Mouse (Mus musculus) monocyte, adult 5-6 weeks (primary cell): ENCODE results near the gene Iqcn. TPM values are rescaled to one million over a fixed set of nuclear protein-coding genes. Genes with fewer than 3 reads are reported as not detected.

Experiments
- ATAC-seq: fragments of 153-309, 156-312 bp; replicated peaks from 2 replicates; pipeline ENCODE4 v1.8.0; 2017; ENCODE audit warnings: mild to moderate bottlenecking; ENCODE audit not compliant: low TSS enrichment, insufficient number of reproducible peaks, severe bottlenecking, poor library complexity, low FRiP score
- total RNA-seq: library from RNA; stranded (forward); fragments of 200-1000, 200-491, 200-594 nt; gene quantifications from 3 replicates; pipeline ENCODE4 v1.2.3, GENCODE M21; 2017

Gene Iqcn
- total RNA-seq, 1 experiment from 2014 or later, result 0.67 TPM

DNA sequence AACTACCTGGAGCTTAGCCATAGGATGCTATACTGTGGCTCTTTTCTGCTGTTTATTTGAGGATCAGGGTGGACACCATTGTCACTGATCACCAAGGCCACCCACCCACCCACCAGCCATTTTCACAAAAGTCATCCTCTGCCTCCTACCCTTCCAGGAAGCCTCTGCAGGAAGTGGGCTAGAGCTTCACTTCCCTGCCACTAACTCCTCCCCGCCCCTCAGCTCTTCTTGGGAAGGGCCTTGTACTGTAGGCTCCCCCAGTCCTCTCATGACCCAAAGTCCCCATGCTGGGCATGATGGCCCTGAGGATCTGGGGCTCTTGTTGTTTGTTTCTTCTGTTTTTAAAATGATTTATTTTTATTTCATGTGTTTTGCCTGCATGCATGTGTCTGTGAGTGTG, 27.9 kb upstream of the Iqcn start:
- no peak for ATAC-seq

DNA sequence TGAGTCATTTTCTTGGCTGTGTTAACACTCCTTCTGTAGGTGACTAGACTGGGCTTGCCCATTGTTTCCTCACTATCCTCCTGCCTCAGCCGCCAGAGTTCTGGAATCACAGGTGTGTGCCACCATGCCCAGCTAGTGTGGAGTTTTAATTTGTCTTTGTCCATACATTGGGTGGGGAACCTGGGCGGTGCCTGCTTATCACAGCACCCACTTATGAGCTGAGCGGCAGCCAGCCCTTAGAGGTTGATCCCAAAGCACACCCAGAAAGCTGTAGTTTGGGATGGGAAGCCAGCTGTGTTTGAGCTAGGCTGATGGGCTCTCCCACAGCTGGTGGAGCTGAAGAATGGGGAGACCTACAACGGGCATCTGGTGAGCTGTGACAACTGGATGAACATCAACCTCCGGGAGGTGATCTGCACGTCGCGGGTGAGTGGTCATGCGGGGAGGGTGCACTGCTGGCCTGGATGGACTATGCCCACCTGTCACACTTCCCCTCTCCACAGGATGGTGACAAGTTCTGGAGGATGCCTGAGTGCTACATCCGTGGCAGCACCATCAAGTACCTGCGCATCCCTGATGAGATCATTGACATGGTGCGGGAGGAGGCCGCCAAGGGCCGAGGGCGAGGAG, 25.7 kb upstream of the Iqcn start:
- ATAC-seq, result no peak

DNA sequence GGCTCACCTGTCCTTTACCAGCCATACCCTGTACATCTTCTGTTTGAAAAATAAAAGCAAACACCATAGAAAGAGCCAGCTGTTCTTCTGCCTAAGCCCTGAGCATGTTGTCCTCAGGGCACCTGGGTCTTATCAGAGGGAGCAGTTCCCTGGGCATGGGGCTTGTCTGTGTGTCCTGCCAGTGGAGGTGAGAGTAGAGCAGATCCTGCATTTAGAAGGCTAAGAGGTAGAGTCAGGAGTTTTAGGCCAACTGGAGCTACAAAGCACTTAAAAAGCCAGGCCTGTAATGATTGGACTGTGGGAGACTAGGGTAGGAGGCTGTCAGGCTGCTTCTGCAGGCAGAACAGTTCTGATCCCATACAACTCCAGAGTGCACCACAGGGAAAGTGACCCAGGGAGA, 24.6 kb upstream of the Iqcn start:
- no peak for ATAC-seq

DNA sequence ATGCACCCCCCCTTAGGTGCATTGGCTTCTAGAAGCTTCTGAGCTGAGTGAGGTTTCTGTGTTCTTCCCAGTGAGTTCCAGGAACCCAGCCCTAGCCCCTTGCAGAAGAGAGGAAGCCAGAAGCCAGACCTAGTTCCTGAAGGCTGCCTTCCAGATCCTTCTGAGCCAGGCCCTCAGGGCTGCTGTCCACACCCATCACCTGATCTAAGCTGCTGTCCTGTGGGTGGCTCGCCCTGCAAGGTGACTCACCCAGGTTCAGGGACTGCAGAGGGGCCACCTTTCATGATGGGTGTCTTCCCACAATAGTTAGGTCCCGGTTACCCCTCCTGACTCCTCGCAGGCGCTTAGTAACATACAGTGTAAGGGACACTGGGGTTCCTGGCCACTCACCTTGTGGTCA, 23.9 kb upstream of the Iqcn start:
- ATAC-seq, result no peak

DNA sequence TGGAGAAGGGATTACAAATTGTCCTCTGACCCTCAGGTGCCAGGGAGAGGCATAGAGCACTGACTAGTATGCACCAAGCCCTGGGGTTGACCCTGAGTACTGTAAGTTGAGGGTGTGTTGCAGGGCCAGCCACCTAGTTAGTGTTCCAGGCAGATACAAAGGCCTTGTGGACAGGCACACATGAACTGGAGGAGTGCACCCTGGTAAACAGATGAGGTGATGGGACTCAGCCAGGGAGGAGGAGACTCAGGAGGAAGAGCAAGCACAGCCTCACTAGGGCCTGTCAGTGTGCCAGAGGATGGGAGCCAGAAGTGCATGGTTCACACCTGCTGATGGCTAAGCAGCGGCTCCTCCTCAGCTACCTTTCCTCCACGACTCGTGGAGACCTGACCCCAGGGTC, 23.2 kb upstream of the Iqcn start:
- ATAC-seq, result no peak

DNA sequence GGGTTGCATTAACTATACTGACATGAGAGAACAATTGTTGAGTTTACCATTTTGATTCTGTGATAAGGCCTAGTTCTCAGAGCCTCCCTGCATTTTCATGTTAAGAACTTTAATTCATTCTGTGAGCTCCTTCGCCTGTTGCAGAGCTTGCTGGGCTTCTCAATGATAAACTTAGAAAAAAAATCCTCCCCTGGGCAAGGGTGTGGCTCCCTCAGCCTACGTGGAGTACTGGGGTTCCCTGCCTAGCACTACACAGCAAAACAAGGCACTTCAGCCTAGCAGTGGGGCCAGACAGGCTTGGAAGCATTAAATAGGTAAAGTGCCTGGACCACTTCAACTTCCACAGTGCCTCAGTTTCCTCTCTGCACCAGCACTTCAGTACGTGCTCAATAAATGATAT, 21.8 kb upstream of the Iqcn start:
- ATAC-seq, result no peak

DNA sequence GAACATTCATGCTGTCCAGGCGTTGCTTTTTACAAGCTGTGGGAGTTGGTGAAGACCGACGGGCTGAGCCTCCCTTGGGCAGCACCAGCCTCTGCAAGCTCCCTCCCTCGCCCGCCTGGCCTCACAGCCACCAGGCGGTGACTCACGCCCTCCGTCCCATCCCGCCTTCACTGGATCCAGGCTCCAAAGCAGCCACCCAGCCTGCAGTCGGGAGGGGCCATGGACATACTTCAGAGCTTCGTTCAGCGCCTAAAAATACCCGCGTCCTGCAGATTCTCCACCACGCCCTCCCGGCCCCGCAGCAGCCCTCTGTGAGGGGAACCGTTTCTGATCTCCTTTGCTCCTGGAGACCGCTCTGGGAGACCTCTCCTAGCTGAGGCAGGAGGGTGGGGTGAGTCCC, 21.1 kb upstream of the Iqcn start:
- no peak for ATAC-seq

DNA sequence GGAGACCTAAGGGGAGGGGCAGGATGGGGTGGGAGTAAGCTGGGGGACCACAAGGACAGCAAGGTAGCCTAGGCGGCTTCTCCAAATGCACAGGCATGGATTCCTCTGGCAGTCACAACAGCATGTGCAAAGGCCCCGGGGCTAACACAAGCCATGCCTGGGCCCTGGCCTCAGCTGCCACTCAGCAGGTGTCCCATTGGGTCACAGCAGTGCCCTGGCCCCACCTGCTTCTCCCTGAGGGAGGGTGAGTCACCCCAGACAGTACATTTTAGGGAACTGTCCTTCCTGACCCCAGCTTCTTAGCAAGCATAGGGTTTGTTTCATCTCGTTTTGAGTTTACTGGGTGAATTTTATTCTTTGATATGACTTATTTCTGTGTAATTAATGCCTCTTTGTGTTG, 20.6 kb upstream of the Iqcn start:
- 0 out of 2 replicates have a peak, but pooled peaks have one; percentile 11 for ATAC-seq

DNA sequence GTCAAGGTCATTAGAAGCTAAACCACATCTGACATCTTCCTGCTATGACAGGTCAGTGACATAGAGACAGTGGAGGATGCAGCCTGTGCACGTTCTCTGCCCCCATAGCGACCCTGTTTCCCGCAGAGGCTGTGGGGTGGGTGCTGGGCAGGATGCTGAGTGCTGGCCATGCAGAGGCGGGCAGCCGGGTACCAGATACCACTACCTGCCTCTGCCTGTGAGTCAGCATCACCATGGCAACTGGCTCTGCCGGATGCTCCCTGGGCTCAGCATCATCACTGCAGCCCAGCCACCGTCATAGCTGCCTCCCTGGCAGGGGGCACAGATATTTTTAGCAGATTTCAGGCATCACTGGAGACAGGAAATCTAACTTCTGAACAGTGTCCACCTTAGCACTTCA, 19.0 kb upstream of the Iqcn start:
- no peak for ATAC-seq

DNA sequence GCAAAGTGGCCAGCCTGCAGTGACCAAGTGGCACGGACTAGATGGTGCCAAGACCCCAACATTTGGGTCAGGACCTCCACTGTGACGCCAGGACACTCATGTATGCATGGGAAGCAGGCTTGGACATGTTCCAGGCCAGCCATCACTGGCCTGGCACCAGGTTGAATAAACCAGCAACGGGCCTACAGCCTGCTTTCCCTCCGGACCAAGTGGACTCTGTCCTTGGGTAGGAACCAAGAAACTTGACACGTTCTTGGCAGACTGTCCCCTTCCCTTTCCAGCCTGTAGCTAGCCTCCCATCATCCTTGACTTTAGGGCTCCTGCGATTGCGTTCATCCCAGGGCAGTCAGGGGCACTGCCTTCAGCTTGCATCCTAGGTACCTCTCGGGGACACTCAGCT, 15.7 kb upstream of the Iqcn start:
- no peak for ATAC-seq

DNA sequence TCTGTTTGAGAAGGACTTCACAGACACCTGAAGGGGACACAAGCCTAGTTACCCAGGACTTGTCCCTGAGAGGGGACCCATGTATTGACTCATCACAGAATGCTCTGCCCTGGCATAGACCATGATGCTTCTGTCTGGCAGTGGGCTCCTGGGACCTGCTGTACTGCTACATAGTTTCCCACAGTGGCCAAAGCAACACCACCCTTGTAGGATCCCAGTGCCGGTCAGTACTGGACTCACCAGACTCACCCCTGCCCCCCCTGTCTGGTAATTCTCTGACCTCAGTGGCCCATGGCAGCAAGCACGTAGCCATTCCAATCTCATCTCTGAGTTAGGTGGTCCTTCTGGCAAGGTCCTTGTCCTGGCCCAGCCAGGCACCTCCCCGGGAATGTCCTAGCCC, 15.1 kb upstream of the Iqcn start:
- no peak for ATAC-seq

DNA sequence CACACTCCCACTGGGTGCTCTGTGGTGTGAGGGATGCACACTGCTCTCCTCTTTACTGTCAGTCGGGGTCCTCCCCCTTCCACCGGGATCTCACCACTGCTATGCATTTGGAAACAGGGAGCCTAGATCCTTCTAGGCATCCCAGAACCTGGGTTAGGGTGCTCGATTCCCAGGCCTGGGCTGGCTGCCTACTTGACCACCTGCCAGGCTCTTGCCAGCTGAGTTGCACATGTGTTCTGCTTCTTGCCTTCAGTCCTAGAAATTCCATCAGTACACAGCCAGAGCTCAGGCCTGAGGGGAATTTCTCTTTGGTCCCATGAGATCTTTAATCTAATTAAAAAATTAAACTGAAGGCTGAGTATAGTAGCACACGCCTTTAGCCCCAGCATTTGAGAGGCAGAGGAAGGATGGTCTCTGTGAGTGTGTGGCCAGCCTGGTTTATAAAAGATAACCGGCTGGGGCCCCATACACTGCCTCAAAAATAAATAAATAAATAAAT, 13.3 kb upstream of the Iqcn start:
- no peak for ATAC-seq

DNA sequence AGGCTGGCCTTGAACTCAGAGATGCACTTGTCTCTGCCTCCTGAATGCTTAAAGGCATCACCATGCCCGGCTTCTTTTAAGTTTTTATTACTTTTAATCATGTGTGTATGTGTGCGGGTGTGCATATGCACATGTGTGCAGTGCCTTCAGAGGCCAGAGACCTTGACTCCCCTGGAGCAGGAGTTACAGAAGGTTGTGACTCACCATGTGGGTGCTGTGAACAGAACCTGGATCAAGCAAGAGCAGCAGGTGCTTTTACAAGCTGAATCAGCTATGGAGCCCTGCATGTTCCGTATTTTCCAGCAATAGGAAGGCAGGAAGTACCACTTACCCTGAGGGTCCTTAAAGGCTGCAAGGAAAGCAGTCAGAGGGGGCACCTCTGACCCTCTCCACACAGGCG, 12.0 kb upstream of the Iqcn start:
- ATAC-seq, result no peak

DNA sequence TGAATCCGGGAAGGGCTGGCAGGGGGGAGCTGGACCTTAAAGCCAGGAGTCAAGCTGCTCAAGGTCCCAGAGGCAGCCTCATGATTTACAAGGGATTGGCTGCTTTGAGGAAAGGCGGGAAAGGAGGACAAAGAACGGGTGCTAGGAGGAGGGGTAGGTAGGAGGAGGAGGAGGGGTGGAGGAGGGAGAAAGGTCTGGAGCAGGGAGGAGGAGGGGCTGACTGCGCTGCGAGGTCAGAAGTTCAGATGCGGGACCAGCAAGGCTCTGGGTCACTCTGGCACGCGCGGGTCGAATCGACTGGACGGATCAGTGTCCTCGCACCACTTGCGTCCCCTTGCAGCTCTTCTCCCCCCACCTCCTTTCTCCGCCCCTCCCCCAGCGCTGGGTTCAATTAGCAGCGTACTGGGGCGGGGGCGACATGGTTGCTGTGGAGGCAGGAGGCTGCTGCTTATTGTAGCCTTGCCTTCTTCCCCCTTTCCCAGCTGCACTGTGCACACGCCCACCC, 11.5 kb upstream of the Iqcn start:
- no peak for ATAC-seq

DNA sequence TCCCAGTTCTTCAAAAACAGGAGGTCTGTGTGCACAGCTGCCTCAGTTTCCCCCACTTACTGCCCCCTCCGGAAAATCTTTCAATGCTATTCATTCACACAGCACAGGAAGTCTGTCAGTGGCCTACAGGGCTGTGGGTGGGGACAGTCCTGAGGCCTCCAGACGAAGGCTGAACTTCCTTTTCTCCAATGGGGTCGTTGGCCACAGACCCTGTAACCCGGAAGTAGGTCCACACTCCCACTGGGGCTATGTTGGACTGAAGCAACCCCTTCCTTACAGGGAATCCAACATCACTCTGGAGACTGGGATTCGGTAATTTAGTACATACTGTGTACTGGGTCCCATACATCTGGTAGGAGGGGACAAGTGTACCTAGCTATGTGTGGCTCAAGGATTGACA, 9.6 kb upstream of the Iqcn start:
- no peak for ATAC-seq

DNA sequence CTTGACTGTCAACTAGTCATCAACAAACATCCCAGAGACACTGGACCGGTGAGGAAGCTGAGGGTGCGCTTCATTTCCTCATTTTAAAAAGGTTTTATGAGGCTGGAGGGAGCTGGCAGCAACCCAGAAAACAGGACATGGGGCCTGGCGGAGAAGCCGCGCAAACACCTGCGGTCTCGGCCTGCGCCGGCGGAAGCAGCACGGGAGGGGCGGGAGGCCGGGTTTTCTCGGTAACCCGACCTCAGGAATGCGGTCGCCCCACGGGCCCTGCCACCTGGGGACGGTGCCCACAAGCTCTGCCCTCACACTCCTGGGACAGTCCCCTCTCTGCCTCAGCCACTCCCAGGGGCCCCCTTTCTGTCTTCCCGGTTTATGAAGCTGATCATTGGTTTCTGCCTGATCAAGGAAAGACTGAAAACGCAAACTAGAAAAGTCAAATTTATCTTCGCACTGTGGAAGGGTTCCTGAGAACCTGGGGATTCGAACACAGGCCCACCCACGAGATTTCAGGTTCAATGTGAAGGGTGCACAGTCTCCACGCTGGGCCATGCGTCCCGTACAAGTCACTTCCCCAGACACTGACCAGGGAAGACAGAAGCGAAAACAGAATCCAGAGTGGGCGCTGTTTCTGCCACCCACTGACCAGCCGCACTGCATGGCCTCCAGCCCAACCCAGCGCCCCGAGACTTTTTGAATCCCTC, 7.8 kb upstream of the Iqcn start:
- peak; percentile 14; the same call in 1 of the 2 replicates for ATAC-seq

DNA sequence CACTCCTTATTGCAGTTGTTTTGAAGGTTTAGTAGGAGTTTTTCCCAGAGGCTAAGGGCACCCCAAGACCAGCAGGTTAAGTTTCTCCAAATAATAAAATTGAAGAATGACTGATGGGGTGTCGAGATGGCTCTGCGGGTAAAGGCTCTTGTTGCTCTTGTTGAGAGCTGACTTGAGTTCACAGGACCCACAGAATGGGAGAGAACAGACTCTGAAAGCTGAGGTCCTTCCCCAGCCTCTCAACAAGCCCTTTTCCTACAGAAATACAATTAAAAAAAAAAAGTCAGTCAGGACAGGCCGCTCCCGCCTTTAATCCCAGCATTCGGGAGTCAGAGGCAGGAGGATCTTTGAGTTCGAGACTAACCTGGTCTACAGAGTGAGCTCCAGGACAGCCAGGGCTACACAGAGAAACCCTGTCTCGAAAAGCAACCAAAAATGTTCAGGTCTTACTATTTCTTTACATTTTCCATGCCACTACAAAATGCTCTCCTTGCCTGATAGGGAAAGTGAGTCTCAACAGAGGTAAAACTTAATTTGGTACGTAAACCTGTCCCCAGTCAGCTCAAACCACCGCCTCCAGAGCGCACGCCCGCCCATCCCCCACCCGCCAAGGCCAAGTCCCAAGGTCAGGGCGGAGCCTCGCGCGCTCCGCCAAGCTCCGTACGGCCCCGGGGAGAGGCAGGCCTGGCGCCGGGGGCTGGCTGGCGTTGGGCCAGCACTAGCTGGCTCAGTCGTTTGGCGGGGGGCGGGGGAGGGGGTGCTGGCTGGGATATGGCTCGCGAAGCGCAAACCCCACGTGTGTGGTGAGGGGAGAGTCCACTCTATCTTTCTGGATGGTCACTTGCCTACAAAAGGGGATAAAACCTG, 7.0 kb upstream of the Iqcn start:
- ATAC-seq, result no peak

DNA sequence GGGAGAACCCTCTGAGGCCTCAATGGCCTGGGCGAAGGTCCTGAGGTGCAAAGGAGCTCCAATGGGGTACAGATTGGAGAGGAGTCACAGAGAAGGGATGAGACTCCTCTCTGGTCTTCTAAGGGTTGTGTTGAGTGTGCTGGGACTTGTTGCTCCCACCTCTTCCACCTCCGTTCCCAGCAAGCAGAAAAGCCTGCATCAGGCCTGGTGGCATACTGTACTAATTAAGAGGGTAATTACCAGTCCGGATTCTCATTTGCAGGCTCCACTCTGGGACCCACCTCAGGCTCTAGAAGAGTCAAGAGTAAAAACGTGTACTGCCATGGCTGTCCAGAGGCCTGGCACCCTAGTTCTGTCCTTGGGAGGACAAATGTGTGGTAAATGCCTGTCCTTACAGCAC, 6.3 kb upstream of the Iqcn start:
- no peak for ATAC-seq
